Mouse (Mus musculus): ENCODE results near the gene Acot8.

DNA sequence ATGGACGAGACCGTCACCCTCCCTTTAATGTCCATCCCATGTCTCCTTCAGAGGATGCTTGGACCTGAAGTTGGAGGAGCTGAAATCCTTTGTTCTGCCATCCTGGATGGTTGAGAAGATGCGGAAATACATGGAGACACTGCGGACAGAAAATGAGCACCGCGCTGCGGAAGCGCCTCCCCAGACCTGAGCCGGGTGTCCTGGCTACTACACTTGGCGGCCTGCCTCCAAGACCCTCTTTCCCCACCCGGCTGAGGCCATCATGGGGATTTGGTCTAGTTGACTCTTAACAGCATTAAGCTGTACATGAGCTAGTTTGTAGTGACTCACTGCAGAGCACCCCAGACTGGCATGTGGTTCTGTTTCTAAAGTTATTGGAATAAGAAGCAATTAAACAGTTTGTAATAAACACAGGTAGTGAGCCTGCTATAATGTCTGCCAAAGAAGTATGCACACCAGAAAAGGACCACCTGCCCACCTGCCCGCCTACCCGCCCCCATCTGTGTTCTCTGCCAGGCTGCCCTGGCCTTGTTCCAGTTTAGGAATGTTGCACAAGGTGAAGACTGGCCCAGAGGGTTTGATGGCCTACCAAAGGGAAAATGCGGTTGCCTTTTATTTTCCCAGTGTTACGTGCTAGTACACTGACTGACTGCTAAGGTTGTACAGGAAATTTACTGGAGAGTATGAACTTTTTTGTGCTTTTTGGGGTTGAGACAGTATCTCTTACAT, 36.7 kb downstream of the Acot8 start:
- no peak for TF ChIP-seq KAT2A (IDR thresholded peaks at IDR 0.05; ENCODE audit: insufficient replicate concordance, low read length)
- no peak for TF ChIP-seq MAFK (IDR thresholded peaks at IDR 0.05; ENCODE audit: insufficient replicate concordance, low read length)
- TF ChIP-seq CTCF (conservative IDR thresholded peaks at IDR 0.05 in 1 of 2, IDR thresholded peaks at IDR 0.05 in 1 of 2; ENCODE audit: low read depth in 2 of 2, low read length in 2 of 2), result no peak
- TF ChIP-seq TBP (conservative IDR thresholded peaks at IDR 0.05; ENCODE audit: low read depth, low read length), result no peak
- no peak for TF ChIP-seq MXI1 (IDR thresholded peaks at IDR 0.05; ENCODE audit: low read depth, low read length)
- TF ChIP-seq RCOR1 (conservative IDR thresholded peaks at IDR 0.05; ENCODE audit: low read depth, low read length), result no peak
- no peak for TF ChIP-seq MAX (IDR thresholded peaks at IDR 0.05; ENCODE audit: low read length)
- no peak for TF ChIP-seq CHD1 (IDR thresholded peaks at IDR 0.05; ENCODE audit: low read depth, low read length)

All from CH12.LX (cell line).